Mouse (Mus musculus): ENCODE results near the gene Ptges2. TPM values are rescaled to one million over a fixed set of nuclear protein-coding genes. Genes with fewer than 3 reads are reported as not detected.
A peak's percentile ranks its signal among the peaks of the same experiment; 100 is the strongest.

The Ptges2 gene
- polyA plus RNA-seq, 1 experiment from 2014 or later, result 44.9 TPM

- Histone ChIP-seq H3K36me3 (peaks cover 8% of the 10 kb centered on the region), H3K4me1 (replicated peaks) (peaks cover 42% of the 10 kb centered on the region), H3K27me3 (replicated peaks) (no peaks in the 10 kb centered on the region), H3K4me3 (no peak overlapping the region), H3K4me2 (no peak overlapping the region), H3K9me3 (replicated peaks) (no peaks in the 10 kb centered on the region), H3K9ac (no peak overlapping the region), H3K27ac (ENCODE audit: poor library complexity, severe bottlenecking) (no peak overlapping the region)
- WGBS, result 76% methylated on average over 1 of the region's 1 CpGs
- ATAC-seq (ENCODE audit: insufficient number of reproducible peaks, low FRiP score), result no peak
Observed at GRCm38 (mm10) chr2:32445535-32445934, 49.8 kb downstream of the Ptges2 start.

- peak overlapping the region; percentile 85 for H3K27ac ChIP-seq (ENCODE audit: poor library complexity, severe bottlenecking)
- WGBS, result 43% methylated on average over 9 of the region's 9 CpGs
- H3K4me3 ChIP-seq, result no peak overlapping the region
- peaks cover 32% of the 10 kb centered on the region for H3K4me1 ChIP-seq (replicated peaks)
- H3K36me3 ChIP-seq, result peaks cover 8% of the 10 kb centered on the region
- H3K4me2 ChIP-seq, result peak overlapping the region; percentile 39; the same call in 1 of the 2 replicates
- no peak for ATAC-seq (ENCODE audit: insufficient number of reproducible peaks, low FRiP score)
- no peaks in the 10 kb centered on the region for H3K9me3 ChIP-seq (replicated peaks)
- H3K27me3 ChIP-seq (replicated peaks), result no peaks in the 10 kb centered on the region
- H3K9ac ChIP-seq, result peak overlapping the region; percentile 27; the same call in 1 of the 2 replicates
Observed at GRCm38 (mm10) chr2:32447264-32447936, 51.7 kb downstream of the Ptges2 start.

GRCm38 (mm10) chr2:32448480-32448879, 52.8 kb downstream of the Ptges2 start:
- WGBS, result 84% methylated on average over 1 of the region's 1 CpGs
- H3K9ac ChIP-seq, result no peak overlapping the region
- no peak overlapping the region for H3K4me3 ChIP-seq
- H3K36me3 ChIP-seq, result peaks cover 8% of the 10 kb centered on the region
- H3K4me1 ChIP-seq (replicated peaks), result peaks cover 39% of the 10 kb centered on the region
- no peaks in the 10 kb centered on the region for H3K27me3 ChIP-seq (replicated peaks)
- ATAC-seq (ENCODE audit: insufficient number of reproducible peaks, low FRiP score), result no peak
- no peak overlapping the region for H3K4me2 ChIP-seq
- H3K27ac ChIP-seq (ENCODE audit: poor library complexity, severe bottlenecking), result no peak overlapping the region; the same call in 1 of the 2 replicates
- no peaks in the 10 kb centered on the region for H3K9me3 ChIP-seq (replicated peaks)

GRCm38 (mm10) chr2:32449761-32450754, 54.4 kb downstream of the Ptges2 start, which contains the start of gene Naif1:
Gene Naif1, plus strand, starts transcription at chr2:32450457.
- 70% methylated on average over 15 of the region's 15 CpGs for WGBS
- Histone ChIP-seq H3K4me1 (replicated peaks) (peaks cover 53% of the 10 kb centered on the region), H3K4me2 (peak within 1 kb of the TSS; percentile 70), H3K27me3 (replicated peaks) (no peaks in the 10 kb centered on the region), H3K4me3 (peak within 1 kb of the TSS; percentile 66), H3K9me3 (replicated peaks) (no peaks in the 10 kb centered on the region), H3K27ac (ENCODE audit: poor library complexity, severe bottlenecking) (peak within 1 kb of the TSS; percentile 83), H3K9ac (peak within 1 kb of the TSS; percentile 82), H3K36me3 (peaks cover 3% of the 10 kb centered on the region; the same call in 1 of the 2 replicates)
- ATAC-seq (ENCODE audit: insufficient number of reproducible peaks, low FRiP score), result no peak

GRCm38 (mm10) chr2:32450881-32451844, 55.5 kb downstream of the Ptges2 start, which contains the start of gene Slc25a25:
Gene Slc25a25, minus strand, starts transcription at chr2:32451445.
- Histone ChIP-seq H3K4me1 (replicated peaks) (peaks cover 55% of the 10 kb centered on the region), H3K4me2 (peak within 1 kb of the TSS; percentile 70), H3K4me3 (peak within 1 kb of the TSS; percentile 66), H3K27me3 (replicated peaks) (no peaks in the 10 kb centered on the region), H3K27ac (ENCODE audit: poor library complexity, severe bottlenecking) (peak within 1 kb of the TSS; percentile 88), H3K36me3 (peaks cover 9% of the 10 kb centered on the region), H3K9me3 (replicated peaks) (no peaks in the 10 kb centered on the region), H3K9ac (peak within 1 kb of the TSS; percentile 82)
- peak; percentile 93 for ATAC-seq (ENCODE audit: insufficient number of reproducible peaks, low FRiP score)
- WGBS, result under 1% methylated on average over 102 of the region's 103 CpGs

- peaks cover 51% of the 10 kb centered on the region for H3K4me1 ChIP-seq (replicated peaks)
- under 1% methylated on average over 25 of the region's 25 CpGs for WGBS
- H3K36me3 ChIP-seq, result peaks cover 14% of the 10 kb centered on the region
Observed at GRCm38 (mm10) chr2:32451870-32452372, 56.2 kb downstream of the Ptges2 start.

GRCm38 (mm10) chr2:32452441-32452971, 56.8 kb downstream of the Ptges2 start:
- peak overlapping the region; percentile 63 for H3K4me2 ChIP-seq
- H3K27ac ChIP-seq (ENCODE audit: poor library complexity, severe bottlenecking), result peak overlapping the region; percentile 55
- H3K9ac ChIP-seq, result 0 out of 2 replicates have a peak overlapping the region, but pooled peaks have one; percentile 27
- peaks cover 14% of the 10 kb centered on the region for H3K36me3 ChIP-seq
- H3K4me1 ChIP-seq (replicated peaks), result peaks cover 45% of the 10 kb centered on the region
- 92% methylated on average over 16 of the region's 16 CpGs for whole genome bisulfite sequencing
- H3K9me3 ChIP-seq (replicated peaks), result no peaks in the 10 kb centered on the region
- peak overlapping the region; percentile 66 for H3K4me3 ChIP-seq
- H3K27me3 ChIP-seq (replicated peaks), result no peaks in the 10 kb centered on the region
- ATAC-seq (ENCODE audit: insufficient number of reproducible peaks, low FRiP score), result no peak

More at GRCm38 (mm10) chr2:32451870-32452372, 56.2 kb downstream of the Ptges2 start:
- 0 out of 2 replicates have a peak overlapping the region, but pooled peaks have one; percentile 27 for H3K9ac ChIP-seq
- no peaks in the 10 kb centered on the region for H3K9me3 ChIP-seq (replicated peaks)
- H3K4me3 ChIP-seq, result peak overlapping the region; percentile 66
- H3K27me3 ChIP-seq (replicated peaks), result no peaks in the 10 kb centered on the region
- peak overlapping the region; percentile 88 for H3K27ac ChIP-seq (ENCODE audit: poor library complexity, severe bottlenecking)
- peak; percentile 96 for ATAC-seq (ENCODE audit: insufficient number of reproducible peaks, low FRiP score)
- peak overlapping the region; percentile 70 for H3K4me2 ChIP-seq

- no peak overlapping the region for H3K4me2 ChIP-seq
- H3K9me3 ChIP-seq (replicated peaks), result no peaks in the 10 kb centered on the region
- WGBS, result 81% methylated on average over 5 of the region's 5 CpGs
- peaks cover 14% of the 10 kb centered on the region for H3K36me3 ChIP-seq
- no peak for ATAC-seq (ENCODE audit: insufficient number of reproducible peaks, low FRiP score)
- peak overlapping the region; percentile 14; the same call in 1 of the 2 replicates for H3K9ac ChIP-seq
- no peak overlapping the region for H3K4me3 ChIP-seq
- H3K27me3 ChIP-seq (replicated peaks), result no peaks in the 10 kb centered on the region
- H3K4me1 ChIP-seq (replicated peaks), result peaks cover 40% of the 10 kb centered on the region
- H3K27ac ChIP-seq (ENCODE audit: poor library complexity, severe bottlenecking), result no peak overlapping the region
Observed at GRCm38 (mm10) chr2:32453641-32454303, 58.1 kb downstream of the Ptges2 start.

- Histone ChIP-seq H3K27ac (ENCODE audit: poor library complexity, severe bottlenecking) (no peak overlapping the region), H3K36me3 (peaks cover 14% of the 10 kb centered on the region), H3K9me3 (replicated peaks) (no peaks in the 10 kb centered on the region), H3K4me1 (replicated peaks) (peaks cover 38% of the 10 kb centered on the region), H3K9ac (no peak overlapping the region), H3K27me3 (replicated peaks) (no peaks in the 10 kb centered on the region), H3K4me2 (no peak overlapping the region), H3K4me3 (no peak overlapping the region)
- WGBS, result 78% methylated on average over 10 of the region's 10 CpGs
- no peak for ATAC-seq (ENCODE audit: insufficient number of reproducible peaks, low FRiP score)
Observed at GRCm38 (mm10) chr2:32454633-32455032, 58.9 kb downstream of the Ptges2 start.

All from heart, embryonic 12.5 days (tissue).